Mouse (Mus musculus) heart, postnatal 4 days (tissue): ENCODE data around the gene Psmb3. TPM values are rescaled to one million over a fixed set of nuclear protein-coding genes. Genes with fewer than 3 reads are reported as not detected.

Source experiments
- microRNA-seq, 2 experiments: library from miRNA; unstranded; fragments of <30 nt; microRNA quantifications; one replicate each; pipeline ENCODE4 v1.2.0; 2021 to 2022
- total RNA-seq, 2 experiments: library from RNA; stranded (reverse); gene quantifications; 2 replicates each; pipeline ENCODE4 v1.2.3; 2021

The Psmb3 gene
- total RNA-seq, 2 experiments from 2014 or later: 186 to 196 TPM

Small RNAs within 50 kb of the gene (microRNA-seq; reads per million reads assigned to microRNA genes)
- 0.35 to 0.61 reads per million in 2 experiments for gene Gm24158
- 0.61 to 1.0 reads per million in 2 experiments for gene Mir6927
- gene Mir8102: 0.20 to 0.69 reads per million in 2 experiments

Other genes with a start within 250 kb of the Psmb3 start
- not detected for gene 4933428G20Rik, start 203.1 kb upstream of the Psmb3 start, total RNA-seq
- gene Srcin1, start 127.2 kb upstream of the Psmb3 start, total RNA-seq: under 1 TPM; 0.12 to 0.23 TPM
- 1 to 10 TPM; 1.4 TPM for gene Epop, start 73.7 kb upstream of the Psmb3 start, total RNA-seq
- gene Mllt6, start 40.0 kb upstream of the Psmb3 start, total RNA-seq: 10 to 100 TPM; 50.2 to 51.1 TPM
- gene Cisd3, start 17.6 kb upstream of the Psmb3 start, total RNA-seq: 10 to 100 TPM; 96.7 to 98.0 TPM
- gene Pcgf2, start 2.9 kb upstream of the Psmb3 start, total RNA-seq: 10 to 100 TPM; 31.3 to 31.8 TPM
- gene Pip4k2b, start 41.3 kb downstream of the Psmb3 start, total RNA-seq: 10 to 100 TPM; 19.8 to 21.5 TPM
- gene Cwc25, start 63.2 kb downstream of the Psmb3 start, total RNA-seq: 10 to 100 TPM; 10.8 to 11.7 TPM
- under 1 TPM in 1 of 2 experiments, not detected in 1; 0.45 TPM for gene 1700001P01Rik, start 72.5 kb downstream of the Psmb3 start, total RNA-seq
- 100 to 1,000 TPM; 738 to 764 TPM for gene Rpl23, start 79.0 kb downstream of the Psmb3 start, total RNA-seq
- gene Lasp1, start 95.6 kb downstream of the Psmb3 start, total RNA-seq: 10 to 100 TPM; 73.3 to 74.4 TPM
- under 1 TPM; 0.77 to 0.79 TPM for gene B230217C12Rik, start 137.4 kb downstream of the Psmb3 start, total RNA-seq
- gene Fbxo47, start 180.8 kb downstream of the Psmb3 start, total RNA-seq: 1 to 10 TPM in 1 of 2 experiments, under 1 TPM in 1; 0.79 to 1.2 TPM